Mouse (Mus musculus): ENCODE measurements around the gene Ly6g. TPM values are rescaled to one million over a fixed set of nuclear protein-coding genes. Genes with fewer than 3 reads are reported as not detected.
"Not testable (repeated sequence)": the region's sequence is repeated elsewhere in the genome, so short reads cannot be mapped to it uniquely, and the experiment has no call there.

Gene Ly6g
- polyA plus RNA-seq (2015; fragmentation: Nextera tagmentation; extraction: Ambion mirVana): not detected in 2 replicates

GRCm38 (mm10) chr15:75154940-75155339 is at the start of gene Ly6g:
Gene Ly6g (plus strand): TSS chr15:75155240.
- Histone ChIP-seq H3K27me3 (no peaks in the 10 kb centered on the region), H3K4me3 (no peak within 1 kb of the TSS), H3K36me3 (ENCODE audit: poor library complexity, severe bottlenecking) (no peaks in the 10 kb centered on the region), H3K9me3 (replicated peaks) (no peaks in the 10 kb centered on the region; the same call in 1 of the 2 replicates), H3K4me2 (no peak within 1 kb of the TSS), H3K4me1 (no peaks in the 10 kb centered on the region), H3K9ac (no peak within 1 kb of the TSS), H3K27ac (no peak within 1 kb of the TSS)
- no peak for ATAC-seq
- 95% methylated on average over 1 of the region's 1 CpGs for WGBS

- H3K36me3 ChIP-seq (ENCODE audit: poor library complexity, severe bottlenecking); H3K4me2 ChIP-seq; H3K9me3 ChIP-seq (replicated peaks); H3K4me1 ChIP-seq; H3K9ac ChIP-seq; H3K27ac ChIP-seq; H3K27me3 ChIP-seq; H3K4me3 ChIP-seq; ATAC-seq: not testable (repeated sequence)
- WGBS: 80% methylated on average over 2 of the region's 5 CpGs
These were observed 44.6 kb upstream of the Ly6g start for GRCm38 (mm10) chr15:75110424-75110823.

GRCm38 (mm10) chr15:75111861-75112630 is 43.0 kb upstream of the Ly6g start, which contains the start of gene Ly6c2:
Gene Ly6c2 (minus strand): TSS chr15:75111970.
- not testable (repeated sequence) for H3K36me3 ChIP-seq (ENCODE audit: poor library complexity, severe bottlenecking); H3K4me3 ChIP-seq; H3K4me1 ChIP-seq; H3K9me3 ChIP-seq (replicated peaks); H3K4me2 ChIP-seq; H3K27me3 ChIP-seq; ATAC-seq; H3K27ac ChIP-seq; H3K9ac ChIP-seq
- WGBS: 83% methylated on average over 1 of the region's 1 CpGs

GRCm38 (mm10) chr15:75116525-75116924 is 38.5 kb upstream of the Ly6g start:
- Histone ChIP-seq H3K27ac (no peak overlapping the region), H3K9ac (no peak overlapping the region), H3K27me3 (no peaks in the 10 kb centered on the region), H3K4me3 (no peak overlapping the region), H3K36me3 (ENCODE audit: poor library complexity, severe bottlenecking) (no peaks in the 10 kb centered on the region), H3K9me3 (replicated peaks) (no peaks in the 10 kb centered on the region), H3K4me2 (no peak overlapping the region), H3K4me1 (no peaks in the 10 kb centered on the region)
- no peak for ATAC-seq
- 91% methylated on average over 2 of the region's 2 CpGs for WGBS

GRCm38 (mm10) chr15:75117481-75117880 is 37.6 kb upstream of the Ly6g start:
- H3K9ac ChIP-seq; H3K36me3 ChIP-seq (ENCODE audit: poor library complexity, severe bottlenecking); H3K4me1 ChIP-seq; H3K9me3 ChIP-seq (replicated peaks); H3K4me3 ChIP-seq; H3K27ac ChIP-seq; H3K27me3 ChIP-seq; ATAC-seq; H3K4me2 ChIP-seq: not testable (repeated sequence)
- 93% methylated on average over 5 of the region's 5 CpGs for WGBS

- H3K4me1 ChIP-seq; H3K27me3 ChIP-seq; H3K36me3 ChIP-seq (ENCODE audit: poor library complexity, severe bottlenecking); H3K4me3 ChIP-seq; H3K9ac ChIP-seq; ATAC-seq; H3K4me2 ChIP-seq; H3K27ac ChIP-seq; H3K9me3 ChIP-seq (replicated peaks): not testable (repeated sequence)
- 15% methylated on average over 5 of the region's 7 CpGs for WGBS
These were observed 36.3 kb upstream of the Ly6g start for GRCm38 (mm10) chr15:75118742-75119141.

GRCm38 (mm10) chr15:75120066-75120465 is 35.0 kb upstream of the Ly6g start:
- ATAC-seq: no peak
- no peak overlapping the region for H3K4me2 ChIP-seq
- WGBS: 12% methylated on average over 2 of the region's 2 CpGs

GRCm38 (mm10) chr15:75132346-75132745 is 22.7 kb upstream of the Ly6g start:
- not testable (repeated sequence) for H3K36me3 ChIP-seq (ENCODE audit: poor library complexity, severe bottlenecking); H3K9ac ChIP-seq; H3K27ac ChIP-seq; H3K27me3 ChIP-seq; H3K4me3 ChIP-seq; H3K4me2 ChIP-seq; H3K4me1 ChIP-seq; ATAC-seq; H3K9me3 ChIP-seq (replicated peaks)
- 87% methylated on average over 2 of the region's 2 CpGs for WGBS

More at GRCm38 (mm10) chr15:75120066-75120465, 35.0 kb upstream of the Ly6g start:
- Histone ChIP-seq H3K4me1 (no peaks in the 10 kb centered on the region), H3K27me3 (no peaks in the 10 kb centered on the region), H3K9me3 (replicated peaks) (no peaks in the 10 kb centered on the region), H3K9ac (no peak overlapping the region), H3K27ac (no peak overlapping the region), H3K36me3 (ENCODE audit: poor library complexity, severe bottlenecking) (no peaks in the 10 kb centered on the region), H3K4me3 (no peak overlapping the region)

GRCm38 (mm10) chr15:75135090-75135783 is 19.8 kb upstream of the Ly6g start:
- H3K4me1 ChIP-seq; H3K27me3 ChIP-seq; H3K9ac ChIP-seq; H3K27ac ChIP-seq; ATAC-seq; H3K9me3 ChIP-seq (replicated peaks); H3K36me3 ChIP-seq (ENCODE audit: poor library complexity, severe bottlenecking); H3K4me2 ChIP-seq; H3K4me3 ChIP-seq: not testable (repeated sequence)
- 70% methylated on average over 2 of the region's 2 CpGs for whole genome bisulfite sequencing

GRCm38 (mm10) chr15:75137739-75138138 is 17.3 kb upstream of the Ly6g start:
- H3K4me1 ChIP-seq; H3K27ac ChIP-seq; H3K4me2 ChIP-seq; H3K27me3 ChIP-seq; H3K36me3 ChIP-seq (ENCODE audit: poor library complexity, severe bottlenecking); H3K9ac ChIP-seq; ATAC-seq; H3K9me3 ChIP-seq (replicated peaks); H3K4me3 ChIP-seq: not testable (repeated sequence)
- 80% methylated on average over 3 of the region's 3 CpGs for WGBS

GRCm38 (mm10) chr15:75141812-75142360 is 13.2 kb upstream of the Ly6g start:
- not testable (repeated sequence) for H3K9me3 ChIP-seq (replicated peaks); H3K27me3 ChIP-seq; ATAC-seq; H3K9ac ChIP-seq; H3K27ac ChIP-seq; H3K4me3 ChIP-seq; H3K4me2 ChIP-seq; H3K4me1 ChIP-seq; H3K36me3 ChIP-seq (ENCODE audit: poor library complexity, severe bottlenecking)
- 45% methylated on average over 6 of the region's 6 CpGs for WGBS

GRCm38 (mm10) chr15:75143735-75144134 is 11.3 kb upstream of the Ly6g start:
- WGBS: 65% methylated on average over 3 of the region's 3 CpGs
- H3K4me1 ChIP-seq: no peaks in the 10 kb centered on the region
- H3K27ac ChIP-seq: no peak overlapping the region
- H3K36me3 ChIP-seq (ENCODE audit: poor library complexity, severe bottlenecking): no peaks in the 10 kb centered on the region
- no peaks in the 10 kb centered on the region for H3K9me3 ChIP-seq (replicated peaks)
- no peaks in the 10 kb centered on the region for H3K27me3 ChIP-seq
- H3K9ac ChIP-seq: no peak overlapping the region
- H3K4me3 ChIP-seq: no peak overlapping the region
- no peak overlapping the region for H3K4me2 ChIP-seq
- no peak for ATAC-seq
